Mouse (Mus musculus) mouse trophoblast stem cell (cell line): ENCODE data around the gene Ankfn1.

ENCODE experiments used
- in situ Hi-C, 2 experiments: fragments of 300-500 bp; cut with MseI, MboI; formaldehyde crosslinking; loops; 2 replicates in 1 of 2; 3 replicates in 1 of 2; pipeline ENCODE4 v1.15.1; 2025

Ankfn1 gene

GRCm38 (mm10) chr11:89472871-89473270 is 304.6 kb downstream of the Ankfn1 start:
- in situ Hi-C loops = no loop called here

- in situ Hi-C loops = no loop called here
Observed at GRCm38 (mm10) chr11:89465381-89465780, 312.1 kb downstream of the Ankfn1 start.

GRCm38 (mm10) chr11:89462216-89462615 is 315.2 kb downstream of the Ankfn1 start:
- in situ Hi-C loops = no loop called here

GRCm38 (mm10) chr11:89459437-89459836 is 318.0 kb downstream of the Ankfn1 start:
- in situ Hi-C loops = no loop called here

- in situ Hi-C loops = no loop called here
Observed at GRCm38 (mm10) chr11:89455647-89456231, 321.7 kb downstream of the Ankfn1 start.

- in situ Hi-C loops = no loop called here
Observed at GRCm38 (mm10) chr11:89454702-89455101, 322.8 kb downstream of the Ankfn1 start.

- in situ Hi-C loops = no loop called here
Observed at GRCm38 (mm10) chr11:89452862-89453261, 324.6 kb downstream of the Ankfn1 start.

GRCm38 (mm10) chr11:89450406-89450805 is 327.0 kb downstream of the Ankfn1 start:
- in situ Hi-C loops = no loop called here

- in situ Hi-C loops = no loop called here
Observed at GRCm38 (mm10) chr11:89448986-89449385, 328.5 kb downstream of the Ankfn1 start.

GRCm38 (mm10) chr11:89447477-89447876 is 330.0 kb downstream of the Ankfn1 start:
- in situ Hi-C loops = no loop called here

- in situ Hi-C loops = no loop called here
Observed at GRCm38 (mm10) chr11:89440566-89440965, 336.9 kb downstream of the Ankfn1 start.

- in situ Hi-C loops = no loop called here
Observed at GRCm38 (mm10) chr11:89424358-89424757, 353.1 kb downstream of the Ankfn1 start.

GRCm38 (mm10) chr11:89422637-89423036 is 354.8 kb downstream of the Ankfn1 start:
- in situ Hi-C loops = no loop called here

GRCm38 (mm10) chr11:89420767-89421438 is 356.6 kb downstream of the Ankfn1 start:
- in situ Hi-C loops = no loop called here

GRCm38 (mm10) chr11:89419863-89420262 is 357.6 kb downstream of the Ankfn1 start:
- in situ Hi-C loops = no loop called here

GRCm38 (mm10) chr11:89418644-89419043 is 358.8 kb downstream of the Ankfn1 start:
- in situ Hi-C loops = no loop called here

GRCm38 (mm10) chr11:89416769-89417168 is 360.7 kb downstream of the Ankfn1 start:
- in situ Hi-C loops = no loop called here

- in situ Hi-C loops = no loop called here
Observed at GRCm38 (mm10) chr11:89408774-89409173, 368.7 kb downstream of the Ankfn1 start.

- in situ Hi-C loops = no loop called here
Observed at GRCm38 (mm10) chr11:89404489-89404888, 373.0 kb downstream of the Ankfn1 start.

- in situ Hi-C loops = no loop called here
Observed at GRCm38 (mm10) chr11:89403436-89403835, 374.0 kb downstream of the Ankfn1 start.

GRCm38 (mm10) chr11:89388851-89389250 is 388.6 kb downstream of the Ankfn1 start:
- in situ Hi-C loops = no loop called here

- in situ Hi-C loops = no loop called here
Observed at GRCm38 (mm10) chr11:89382634-89383009, 394.8 kb downstream of the Ankfn1 start.

GRCm38 (mm10) chr11:89381782-89382633 is 395.4 kb downstream of the Ankfn1 start:
- in situ Hi-C loops = no loop called here
